Mouse (Mus musculus) myocyte (in vitro differentiated cells): ENCODE results near the gene Rasgrf1. TPM values are rescaled to one million over a fixed set of nuclear protein-coding genes. Genes with fewer than 3 reads are reported as not detected.
"Not testable (repeated sequence)": the region's sequence is repeated elsewhere in the genome, so short reads cannot be mapped to it uniquely, and the experiment has no call there.

Experiments
- H3K27me3 ChIP-seq: one replicate; pipeline ENCODE4 v1.6.1; 2011; ENCODE audit not compliant: control insufficient read depth, insufficient read depth, insufficient read length
- H3K36me3 ChIP-seq: one replicate; pipeline ENCODE4 v1.6.1; 2011; ENCODE audit not compliant: control insufficient read depth, insufficient read depth
- H3K4me2 ChIP-seq: one replicate; pipeline ENCODE4 v1.6.1; 2011; ENCODE audit warnings: low read depth, control low read depth
- H3K4me3 ChIP-seq: one replicate; pipeline ENCODE4 v1.5.1; 2011; ENCODE audit warnings: mild to moderate bottlenecking, control low read depth, moderate library complexity
- H3K79me2 ChIP-seq: one replicate; pipeline ENCODE4 v1.6.1; 2011; ENCODE audit not compliant: control insufficient read depth, insufficient read depth
- H3ac ChIP-seq: one replicate; pipeline ENCODE4 v1.6.1; 2011; ENCODE audit not compliant: control insufficient read depth, insufficient read length
- CEBPB ChIP-seq: IDR thresholded peaks from 2 replicates; pipeline ENCODE4 v1.6.1; 2011; ENCODE audit warnings: mild to moderate bottlenecking, moderate library complexity; ENCODE audit not compliant: poor library complexity, insufficient read depth, severe bottlenecking
- E2F4 ChIP-seq: IDR thresholded peaks from one replicate; pipeline ENCODE4 v1.6.1; 2011; ENCODE audit warnings: mild to moderate bottlenecking, control low read depth, moderate library complexity; ENCODE audit not compliant: insufficient read depth
- MAX ChIP-seq: IDR thresholded peaks from one replicate; pipeline ENCODE4 v1.6.1; 2011; ENCODE audit warnings: low read depth, mild to moderate bottlenecking, control low read depth
- MYOD1 ChIP-seq, 3 experiments: IDR thresholded peaks; one replicate each; pipeline ENCODE4 v1.6.1; 2011; ENCODE audit warnings: control low read depth in 2 of 3, low read depth in 2 of 3, mild to moderate bottlenecking in 2 of 3, moderate library complexity in 1 of 3; ENCODE audit not compliant: insufficient read length in 2 of 3, control insufficient read depth in 1 of 3
- MYOG ChIP-seq, 3 experiments: IDR thresholded peaks; one replicate each; pipeline ENCODE4 v1.6.1; 2011; ENCODE audit warnings: control low read depth in 2 of 3, low read depth in 2 of 3, mild to moderate bottlenecking in 2 of 3; ENCODE audit not compliant: insufficient read length in 2 of 3, control insufficient read depth in 1 of 3, insufficient read depth in 1 of 3
- POLR2A ChIP-seq: IDR thresholded peaks from one replicate; pipeline ENCODE4 v1.6.1; 2011; ENCODE audit warnings: low read depth, mild to moderate bottlenecking, control low read depth, moderate library complexity; ENCODE audit not compliant: insufficient read length
- POLR2AphosphoS2 ChIP-seq: IDR thresholded peaks from one replicate; pipeline ENCODE4 v1.6.1; 2011; ENCODE audit warnings: low read depth, control low read depth; ENCODE audit not compliant: insufficient read length
- REST ChIP-seq: IDR thresholded peaks from one replicate; pipeline ENCODE4 v1.6.1; 2011; ENCODE audit warnings: mild to moderate bottlenecking, control low read depth, moderate library complexity; ENCODE audit not compliant: insufficient read depth, insufficient read length
- SRF ChIP-seq: IDR thresholded peaks from one replicate; pipeline ENCODE4 v1.6.1; 2011; ENCODE audit warnings: low read depth; ENCODE audit not compliant: control insufficient read depth, insufficient read length
- TCF12 ChIP-seq: IDR thresholded peaks from one replicate; pipeline ENCODE4 v1.6.1; 2011; ENCODE audit warnings: mild to moderate bottlenecking, control low read depth; ENCODE audit not compliant: poor library complexity, insufficient read depth, severe bottlenecking
- TCF3 ChIP-seq: IDR thresholded peaks from one replicate; pipeline ENCODE4 v1.6.1; 2011; ENCODE audit warnings: low read depth, control low read depth; ENCODE audit not compliant: insufficient read length
- USF1 ChIP-seq: IDR thresholded peaks from one replicate; pipeline ENCODE4 v1.6.1; 2011; ENCODE audit warnings: low read depth, mild to moderate bottlenecking, control low read depth, moderate library complexity
- polyA plus RNA-seq: library from polyadenylated mRNA; unstranded; fragments of >200 nt; fragmentation: generic; extraction: Trizol; gene quantifications from one replicate; pipeline ENCODE4 v1.2.1, GENCODE M21; 2012; ENCODE audit warnings: missing spikeins

Rasgrf1 gene
- polyA plus RNA-seq, 1 experiment, result not detected

- Histone ChIP-seq H3K4me3 (no peak overlapping the region), H3K4me2 (no peak overlapping the region), H3K27me3 (no peaks in the 10 kb centered on the region), H3ac (no peak overlapping the region), H3K79me2 (no peaks in the 10 kb centered on the region), H3K36me3 (no peaks in the 10 kb centered on the region)
- no peak for TF ChIP-seq TCF12
- no peak for TF ChIP-seq E2F4
- no peak for TF ChIP-seq SRF
- no peak for TF ChIP-seq MYOD1 (IDR thresholded peaks at IDR 0.05; ENCODE audit: control insufficient read depth in 1 of 3, insufficient read length in 2 of 3, low read depth in 2 of 3)
- TF ChIP-seq MAX, result no peak
- TF ChIP-seq REST, result no peak
- TF ChIP-seq USF1, result no peak
- TF ChIP-seq TCF3, result no peak
- no peak for TF ChIP-seq POLR2A
- TF ChIP-seq CEBPB, result no peak
Measured at GRCm38 (mm10) chr9:90055911-90056310, 146.2 kb downstream of the Rasgrf1 start.

- H3K79me2 ChIP-seq, result no peaks in the 10 kb centered on the region
- no peak overlapping the region for H3K4me3 ChIP-seq
- no peaks in the 10 kb centered on the region for H3K27me3 ChIP-seq
- no peak overlapping the region for H3K4me2 ChIP-seq
- H3K36me3 ChIP-seq, result no peaks in the 10 kb centered on the region
- no peak for TF ChIP-seq TCF3
- TF ChIP-seq MYOD1 (IDR thresholded peaks at IDR 0.05; ENCODE audit: control insufficient read depth in 1 of 3, insufficient read length in 2 of 3, low read depth in 2 of 3), result no peak
- no peak for TF ChIP-seq MYOG (IDR thresholded peaks at IDR 0.05; ENCODE audit: control insufficient read depth in 1 of 3, insufficient read depth in 1 of 3, insufficient read length in 2 of 3, low read depth in 2 of 3)
- TF ChIP-seq SRF, result no peak
- TF ChIP-seq TCF12, result no peak
- no peak for TF ChIP-seq POLR2AphosphoS2
- TF ChIP-seq POLR2A, result no peak
- TF ChIP-seq MAX, result no peak
- no peak for TF ChIP-seq REST
- TF ChIP-seq E2F4, result no peak
- TF ChIP-seq CEBPB, result no peak
- no peak for TF ChIP-seq USF1
- no peak overlapping the region for H3ac ChIP-seq
Measured at GRCm38 (mm10) chr9:90056716-90057115, 147.0 kb downstream of the Rasgrf1 start.

- H3K27me3 ChIP-seq, result no peaks in the 10 kb centered on the region
- TF ChIP-seq SRF (no peak), MAX (no peak), POLR2A (no peak), TCF3 (no peak), USF1 (no peak), TCF12 (no peak), CEBPB (no peak), MYOD1 (IDR thresholded peaks at IDR 0.05; ENCODE audit: control insufficient read depth in 1 of 3, insufficient read length in 2 of 3, low read depth in 2 of 3) (no peak), MYOG (IDR thresholded peaks at IDR 0.05; ENCODE audit: control insufficient read depth in 1 of 3, insufficient read depth in 1 of 3, insufficient read length in 2 of 3, low read depth in 2 of 3) (no peak), E2F4 (no peak), POLR2AphosphoS2 (no peak)
- no peak overlapping the region for H3K4me2 ChIP-seq
- H3K79me2 ChIP-seq, result no peaks in the 10 kb centered on the region
- no peak overlapping the region for H3ac ChIP-seq
- no peaks in the 10 kb centered on the region for H3K36me3 ChIP-seq
- H3K4me3 ChIP-seq, result no peak overlapping the region
Measured at GRCm38 (mm10) chr9:90059828-90060573, 150.3 kb downstream of the Rasgrf1 start.

GRCm38 (mm10) chr9:90060574-90060875, 150.8 kb downstream of the Rasgrf1 start:
- no peak overlapping the region for H3K4me2 ChIP-seq
- H3ac ChIP-seq, result no peak overlapping the region
- H3K4me3 ChIP-seq, result no peak overlapping the region
- TF ChIP-seq USF1 (no peak), SRF (no peak), MYOD1 (IDR thresholded peaks at IDR 0.05; ENCODE audit: control insufficient read depth in 1 of 3, insufficient read length in 2 of 3, low read depth in 2 of 3) (no peak), POLR2AphosphoS2 (no peak), MYOG (IDR thresholded peaks at IDR 0.05; ENCODE audit: control insufficient read depth in 1 of 3, insufficient read depth in 1 of 3, insufficient read length in 2 of 3, low read depth in 2 of 3) (no peak), REST (no peak), TCF12 (no peak)
- H3K27me3 ChIP-seq, result no peaks in the 10 kb centered on the region
- no peaks in the 10 kb centered on the region for H3K36me3 ChIP-seq
- H3K79me2 ChIP-seq, result no peaks in the 10 kb centered on the region

GRCm38 (mm10) chr9:90060932-90061331, 151.2 kb downstream of the Rasgrf1 start:
- not testable (repeated sequence) for H3K36me3 ChIP-seq, H3K4me2 ChIP-seq, H3K79me2 ChIP-seq, H3K4me3 ChIP-seq, H3ac ChIP-seq, H3K27me3 ChIP-seq
